Mouse (Mus musculus): ENCODE data around the gene Ulk4. TPM values are rescaled to one million over a fixed set of nuclear protein-coding genes. Genes with fewer than 3 reads are reported as not detected.

Ulk4 gene
- polyA plus RNA-seq, 1 experiment from 2014 or later: 149 TPM

DNA sequence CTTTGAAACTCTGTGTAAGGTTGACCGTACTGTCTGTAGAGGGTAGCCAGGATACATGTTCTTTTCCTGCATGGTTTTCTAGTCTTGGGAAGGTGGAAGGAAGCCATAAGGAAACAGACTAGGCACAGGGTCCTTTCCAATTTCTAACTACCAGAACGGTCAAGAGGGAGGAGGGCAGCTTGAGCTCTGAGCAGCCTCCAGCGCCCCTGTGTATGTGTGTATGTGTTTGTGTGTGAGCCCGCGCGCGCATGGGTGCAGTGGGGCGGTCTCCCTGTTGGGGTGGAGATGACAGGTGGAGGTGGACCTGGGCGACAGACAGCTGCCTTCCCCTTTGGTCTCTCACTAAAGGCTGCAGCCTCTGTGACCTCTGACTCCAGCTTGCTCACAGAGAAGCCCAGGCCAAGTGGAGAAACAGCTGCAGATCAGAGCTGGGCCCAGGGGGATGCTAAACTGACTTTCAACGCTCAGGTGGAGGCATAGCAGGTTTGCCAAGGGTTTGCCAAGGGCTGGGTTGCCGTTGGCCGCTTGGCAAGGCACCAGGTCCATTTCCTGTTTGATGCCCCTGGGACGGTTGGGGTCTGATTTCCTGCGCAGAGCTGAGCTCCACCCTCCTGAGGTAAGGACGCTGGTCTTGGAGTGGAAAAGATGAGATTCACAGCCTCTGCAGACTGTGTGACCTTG lies 21.6 kb upstream of the Ulk4 start:
- H3K9me3 ChIP-seq: no peaks in the 10 kb centered on the region
- 22% methylated on average over 15 of the region's 15 CpGs for WGBS
- 0 out of 2 replicates have a peak, but pooled peaks cover 4% of the 10 kb centered on the region for H3K27me3 ChIP-seq
- peaks cover 42% of the 10 kb centered on the region for H3K4me1 ChIP-seq
- peak overlapping the region; percentile 72 for H3K4me3 ChIP-seq
- no peak for ATAC-seq (ENCODE audit: borderline replicate concordance, extremely low read depth, low FRiP score, low TSS enrichment)
- H3K9ac ChIP-seq: peak overlapping the region; percentile 86
- H3K4me2 ChIP-seq: peak overlapping the region; percentile 96
- H3K36me3 ChIP-seq: no peaks in the 10 kb centered on the region
- peak overlapping the region; percentile 62 for H3K27ac ChIP-seq

DNA sequence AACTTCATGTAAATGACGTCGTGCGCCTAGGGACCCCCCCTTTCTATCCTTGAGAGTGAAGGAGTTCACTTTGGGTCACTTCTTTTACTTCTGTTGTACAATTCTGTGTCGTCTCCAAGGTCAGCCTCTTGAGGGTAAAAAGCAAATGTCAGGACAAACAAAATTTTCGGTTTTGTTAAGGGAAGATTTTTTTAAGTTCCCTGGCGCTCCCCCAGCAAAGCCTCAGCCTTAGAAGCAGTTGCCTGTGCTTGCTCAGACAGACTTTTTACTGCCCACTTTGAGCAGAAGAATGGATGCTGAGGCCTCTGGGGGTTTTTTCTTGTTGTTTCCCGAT lies 21.0 kb upstream of the Ulk4 start:
- peak overlapping the region; percentile 96 for H3K4me2 ChIP-seq
- no peak for ATAC-seq (ENCODE audit: borderline replicate concordance, extremely low read depth, low FRiP score, low TSS enrichment)

DNA sequence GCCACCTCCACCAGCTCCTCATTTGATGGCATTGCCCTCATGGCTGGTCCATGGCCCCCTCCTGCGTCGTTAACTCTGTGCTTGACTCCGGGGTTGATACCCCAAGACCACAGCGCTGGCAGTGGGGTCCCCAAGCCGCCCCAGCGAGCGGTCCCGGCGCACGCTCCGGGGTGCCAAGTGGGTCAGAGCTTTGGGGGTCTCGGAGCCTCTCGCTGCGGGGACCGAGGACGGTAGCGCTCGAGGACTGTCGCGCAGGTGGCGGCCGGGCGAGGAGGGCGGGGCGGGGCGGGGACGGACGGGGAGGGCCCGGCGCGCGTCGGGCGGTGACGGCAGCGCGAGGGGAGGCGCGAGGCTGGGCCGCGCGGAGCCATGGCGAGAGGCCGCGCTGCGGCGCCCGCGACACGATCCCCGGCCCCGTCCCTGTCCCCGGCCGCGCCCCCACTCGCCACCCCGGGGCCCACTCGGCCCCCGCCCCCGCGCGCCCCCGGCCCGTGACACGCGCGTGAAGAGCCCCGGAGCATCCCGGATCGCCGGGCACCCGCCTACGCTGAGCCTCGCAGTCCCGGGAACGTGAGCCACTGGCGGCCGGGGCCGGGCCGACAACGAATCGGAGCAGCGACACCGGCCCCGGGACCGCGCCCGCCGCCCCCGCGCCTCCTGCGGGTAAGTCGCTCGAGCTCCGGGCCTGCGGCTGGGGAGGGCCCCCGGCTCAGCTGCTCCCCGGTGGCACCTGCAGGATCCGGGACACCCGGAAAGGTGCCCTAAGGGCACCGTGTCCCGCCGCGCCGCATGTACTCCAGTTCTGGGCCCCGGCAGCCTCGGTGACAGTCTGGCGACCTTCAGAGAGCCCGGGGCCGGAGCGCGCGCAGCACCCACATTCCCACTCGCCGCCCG lies 20.4 kb upstream of the Ulk4 start, which contains the start of gene Trak1:
TSS of gene Trak1 (plus strand) at position 332 of the 894 bp plus-strand sequence.
- Histone ChIP-seq H3K9me3 (no peaks in the 10 kb centered on the region), H3K4me3 (peak within 1 kb of the TSS; percentile 72), H3K4me2 (peak within 1 kb of the TSS; percentile 96), H3K27ac (peak within 1 kb of the TSS; percentile 62), H3K27me3 (0 out of 2 replicates have a peak, but pooled peaks cover 4% of the 10 kb centered on the region), H3K4me1 (peaks cover 37% of the 10 kb centered on the region), H3K9ac (peak within 1 kb of the TSS; percentile 86), H3K36me3 (no peaks in the 10 kb centered on the region)
- peak; percentile 90 for ATAC-seq (ENCODE audit: borderline replicate concordance, extremely low read depth, low FRiP score, low TSS enrichment)
- under 1% methylated on average over 72 of the region's 116 CpGs for WGBS

More for the DNA sequence above, 21.0 kb upstream of the Ulk4 start:
- WGBS: 2% methylated on average over 7 of the region's 7 CpGs
- Histone ChIP-seq H3K9me3 (no peaks in the 10 kb centered on the region), H3K9ac (peak overlapping the region; percentile 86), H3K27ac (peak overlapping the region; percentile 62), H3K4me1 (peaks cover 37% of the 10 kb centered on the region), H3K36me3 (no peaks in the 10 kb centered on the region), H3K4me3 (peak overlapping the region; percentile 72), H3K27me3 (0 out of 2 replicates have a peak, but pooled peaks cover 4% of the 10 kb centered on the region)

DNA sequence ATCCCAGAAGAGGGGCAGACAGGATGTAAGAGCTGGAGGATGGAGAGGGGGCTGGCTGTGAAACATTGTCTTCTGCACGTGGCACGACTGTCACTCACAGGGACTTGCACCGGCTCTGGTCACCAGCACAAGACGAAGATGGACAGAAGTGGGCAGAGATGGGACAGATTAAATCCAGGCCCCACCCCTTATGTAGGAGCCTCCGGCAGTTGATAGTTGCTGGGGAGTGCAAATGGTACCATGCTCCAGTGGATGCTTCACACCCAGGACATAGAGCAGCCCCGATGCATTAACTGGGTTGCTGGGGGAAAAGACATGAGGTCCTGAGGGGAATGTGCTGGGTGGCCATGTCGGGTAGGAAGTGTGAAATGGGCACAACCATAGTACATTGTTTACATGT lies 18.2 kb upstream of the Ulk4 start:
- Histone ChIP-seq H3K4me3 (no peak overlapping the region), H3K9ac (no peak overlapping the region), H3K4me1 (peaks cover 26% of the 10 kb centered on the region), H3K27me3 (0 out of 2 replicates have a peak, but pooled peaks cover 4% of the 10 kb centered on the region), H3K4me2 (no peak overlapping the region), H3K27ac (no peak overlapping the region), H3K9me3 (no peaks in the 10 kb centered on the region), H3K36me3 (no peaks in the 10 kb centered on the region)
- no peak for ATAC-seq (ENCODE audit: borderline replicate concordance, extremely low read depth, low FRiP score, low TSS enrichment)
- 67% methylated on average over 7 of the region's 7 CpGs for WGBS

DNA sequence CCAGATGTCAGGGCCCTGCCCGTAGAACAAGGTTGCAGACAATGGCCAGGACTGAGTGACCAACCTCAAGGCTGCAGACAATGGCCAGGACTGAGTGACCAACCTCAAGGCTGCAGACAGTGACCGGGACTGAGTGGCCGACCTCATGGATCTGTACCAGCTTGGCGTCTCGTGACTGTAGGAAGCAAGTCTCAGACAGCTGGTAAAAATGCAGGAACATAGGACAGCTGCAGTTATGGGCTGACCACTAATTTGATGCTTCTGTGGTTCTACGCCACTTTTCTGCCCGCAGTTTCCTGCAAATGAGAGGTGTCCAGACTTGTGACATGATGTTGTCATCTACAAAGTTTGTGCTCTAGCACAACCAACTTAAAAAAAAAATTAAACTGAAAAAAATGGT lies 16.2 kb upstream of the Ulk4 start:
- no peaks in the 10 kb centered on the region for H3K9me3 ChIP-seq
- H3K27me3 ChIP-seq: 0 out of 2 replicates have a peak, but pooled peaks cover 4% of the 10 kb centered on the region
- H3K4me1 ChIP-seq: peaks cover 6% of the 10 kb centered on the region
- H3K9ac ChIP-seq: no peak overlapping the region
- ATAC-seq (ENCODE audit: borderline replicate concordance, extremely low read depth, low FRiP score, low TSS enrichment): no peak
- H3K36me3 ChIP-seq: no peaks in the 10 kb centered on the region
- no peak overlapping the region for H3K27ac ChIP-seq
- no peak overlapping the region for H3K4me3 ChIP-seq
- H3K4me2 ChIP-seq: no peak overlapping the region
- 69% methylated on average over 7 of the region's 7 CpGs for WGBS

DNA sequence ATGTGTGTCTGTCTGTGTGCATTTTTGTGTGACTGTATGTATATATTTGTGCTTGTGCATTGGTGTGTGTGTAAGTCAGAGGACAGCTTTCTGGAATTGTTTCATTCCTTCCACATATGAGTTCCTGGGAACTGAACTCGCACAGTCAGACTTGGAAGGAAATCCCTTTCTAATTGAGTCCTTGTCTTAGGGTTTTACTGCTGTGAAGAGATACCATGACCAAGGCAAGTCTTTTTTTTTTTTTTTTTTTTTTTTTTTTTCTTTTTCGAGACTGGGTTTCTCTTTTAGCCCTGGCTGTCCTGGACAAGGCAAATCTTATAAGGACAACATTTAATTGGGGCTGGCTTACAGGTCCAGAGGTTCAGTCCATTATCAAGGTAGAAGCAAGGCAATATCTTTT lies 14.3 kb upstream of the Ulk4 start:
- Histone ChIP-seq H3K27ac (no peak overlapping the region), H3K36me3 (no peaks in the 10 kb centered on the region), H3K4me3 (no peak overlapping the region), H3K4me2 (no peak overlapping the region), H3K9ac (no peak overlapping the region), H3K27me3 (no peaks in the 10 kb centered on the region), H3K9me3 (no peaks in the 10 kb centered on the region), H3K4me1 (no peaks in the 10 kb centered on the region)
- ATAC-seq (ENCODE audit: borderline replicate concordance, extremely low read depth, low FRiP score, low TSS enrichment): no peak
- 80% methylated on average over 2 of the region's 2 CpGs for WGBS

DNA sequence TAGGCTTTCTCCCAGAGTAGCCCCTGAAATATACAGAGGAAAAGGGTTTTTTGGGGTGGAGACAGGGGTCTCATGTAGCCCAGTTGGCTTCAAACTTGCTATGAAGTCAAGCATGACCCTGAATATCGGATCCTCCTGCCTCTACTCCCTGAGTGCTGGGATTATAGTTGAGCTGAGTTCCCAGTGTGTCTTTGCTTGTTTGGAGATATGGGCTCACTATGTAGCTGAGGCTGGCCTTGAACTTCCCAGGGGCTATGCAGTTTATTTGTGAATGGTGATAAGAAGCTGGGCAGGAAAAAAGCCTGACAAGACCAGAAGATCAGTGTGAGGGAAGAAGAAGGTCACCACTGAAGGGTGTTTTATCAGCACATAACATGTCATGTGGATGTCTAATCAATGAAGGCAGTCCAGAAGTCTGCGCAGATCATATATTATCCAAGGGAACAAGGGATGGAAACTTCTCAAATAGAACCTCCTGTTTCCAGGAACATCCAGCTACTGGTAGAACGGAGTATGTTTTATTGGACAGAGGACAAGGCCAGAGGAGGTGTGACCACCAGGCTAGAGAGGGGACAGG lies 9.4 kb upstream of the Ulk4 start:
- Histone ChIP-seq H3K4me2 (peak overlapping the region; percentile 55), H3K27ac (no peak overlapping the region), H3K27me3 (no peaks in the 10 kb centered on the region), H3K4me3 (peak overlapping the region; percentile 47), H3K4me1 (peaks cover 3% of the 10 kb centered on the region; the same call in 1 of the 2 replicates), H3K9me3 (no peaks in the 10 kb centered on the region), H3K9ac (peak overlapping the region; percentile 26; the same call in 1 of the 2 replicates), H3K36me3 (no peaks in the 10 kb centered on the region)
- 80% methylated on average over 3 of the region's 3 CpGs for WGBS
- peak; percentile 20; the same call in 1 of the 2 replicates for ATAC-seq (ENCODE audit: borderline replicate concordance, extremely low read depth, low FRiP score, low TSS enrichment)

DNA sequence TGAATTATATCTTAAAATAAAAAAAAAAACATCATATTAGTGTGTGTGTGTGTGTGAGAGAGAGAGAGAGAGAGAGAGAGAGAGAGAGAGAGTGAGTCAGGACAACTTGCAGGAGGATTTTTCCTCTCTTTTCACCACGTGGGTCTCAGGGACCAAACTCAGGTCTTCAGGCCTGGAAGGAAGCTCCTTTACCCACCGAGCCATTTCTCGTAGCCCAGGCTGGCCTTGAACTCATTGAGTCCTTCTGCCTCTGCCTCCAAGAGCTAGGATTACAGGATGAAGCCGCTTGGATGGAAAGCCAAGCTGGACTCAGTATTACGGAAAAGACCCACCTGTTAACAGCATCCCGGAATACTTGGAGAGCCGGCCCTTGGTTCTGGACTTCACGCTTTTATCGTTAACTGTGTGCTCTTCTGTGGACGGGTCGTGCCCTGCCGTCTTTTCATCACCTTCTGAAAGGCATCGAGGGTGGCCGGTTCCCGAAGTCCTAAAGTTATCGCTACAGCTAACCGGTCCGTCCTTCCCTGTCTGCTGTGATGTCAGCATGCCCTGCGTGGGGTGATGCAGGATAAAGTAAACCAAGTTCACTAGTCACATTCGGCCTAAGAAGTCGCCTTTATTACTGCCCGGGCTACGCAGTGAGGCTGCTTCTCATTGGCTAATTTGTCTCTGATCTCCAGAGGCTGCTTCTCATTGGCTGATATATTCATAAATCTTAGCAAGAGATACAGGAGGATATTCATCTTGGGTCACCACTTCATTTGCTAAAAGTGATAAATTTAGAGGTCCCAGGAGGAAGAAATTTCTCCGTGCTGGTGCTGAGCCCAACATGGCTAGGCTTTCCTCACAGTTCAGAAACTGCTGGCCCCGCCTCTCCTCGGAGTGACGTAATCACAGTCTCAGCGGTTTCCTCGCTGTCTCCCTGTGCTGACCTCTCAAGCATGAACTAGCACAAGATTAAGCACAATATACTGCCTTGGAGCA lies 8.6 kb upstream of the Ulk4 start:
- peak overlapping the region; percentile 27; the same call in 1 of the 2 replicates for H3K27ac ChIP-seq
- no peaks in the 10 kb centered on the region for H3K9me3 ChIP-seq
- peak overlapping the region; percentile 26 for H3K9ac ChIP-seq
- 17% methylated on average over 29 of the region's 29 CpGs for WGBS
- peak overlapping the region; percentile 47 for H3K4me3 ChIP-seq
- H3K4me1 ChIP-seq: peaks cover 3% of the 10 kb centered on the region; the same call in 1 of the 2 replicates
- ATAC-seq (ENCODE audit: borderline replicate concordance, extremely low read depth, low FRiP score, low TSS enrichment): peak; percentile 91
- H3K27me3 ChIP-seq: no peaks in the 10 kb centered on the region
- H3K4me2 ChIP-seq: peak overlapping the region; percentile 55
- no peaks in the 10 kb centered on the region for H3K36me3 ChIP-seq

DNA sequence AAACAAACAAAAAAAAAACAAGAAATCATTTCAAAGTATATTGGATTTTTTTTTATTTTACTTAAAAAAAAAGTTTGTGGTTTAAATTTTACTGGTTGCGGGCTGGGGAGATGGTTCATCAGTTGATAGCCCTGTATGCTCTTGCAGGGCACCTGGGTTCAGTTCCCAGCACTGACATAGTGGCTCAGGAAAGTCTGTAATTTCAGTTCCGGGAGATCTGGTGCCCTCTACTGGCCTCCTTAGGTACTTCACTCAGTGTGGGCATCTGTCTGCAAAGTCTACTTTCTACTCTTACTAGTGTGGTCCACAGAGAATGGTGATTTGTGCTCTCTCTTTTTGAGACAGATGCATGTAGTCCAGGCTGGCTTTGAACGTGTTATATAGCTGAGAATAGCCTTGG lies 7.4 kb upstream of the Ulk4 start:
- Histone ChIP-seq H3K4me1 (peaks cover 3% of the 10 kb centered on the region; the same call in 1 of the 2 replicates), H3K4me2 (no peak overlapping the region), H3K9ac (no peak overlapping the region), H3K4me3 (no peak overlapping the region), H3K27ac (no peak overlapping the region), H3K36me3 (no peaks in the 10 kb centered on the region), H3K27me3 (no peaks in the 10 kb centered on the region), H3K9me3 (no peaks in the 10 kb centered on the region)
- ATAC-seq (ENCODE audit: borderline replicate concordance, extremely low read depth, low FRiP score, low TSS enrichment): no peak
- 86% methylated on average over 3 of the region's 3 CpGs for WGBS

DNA sequence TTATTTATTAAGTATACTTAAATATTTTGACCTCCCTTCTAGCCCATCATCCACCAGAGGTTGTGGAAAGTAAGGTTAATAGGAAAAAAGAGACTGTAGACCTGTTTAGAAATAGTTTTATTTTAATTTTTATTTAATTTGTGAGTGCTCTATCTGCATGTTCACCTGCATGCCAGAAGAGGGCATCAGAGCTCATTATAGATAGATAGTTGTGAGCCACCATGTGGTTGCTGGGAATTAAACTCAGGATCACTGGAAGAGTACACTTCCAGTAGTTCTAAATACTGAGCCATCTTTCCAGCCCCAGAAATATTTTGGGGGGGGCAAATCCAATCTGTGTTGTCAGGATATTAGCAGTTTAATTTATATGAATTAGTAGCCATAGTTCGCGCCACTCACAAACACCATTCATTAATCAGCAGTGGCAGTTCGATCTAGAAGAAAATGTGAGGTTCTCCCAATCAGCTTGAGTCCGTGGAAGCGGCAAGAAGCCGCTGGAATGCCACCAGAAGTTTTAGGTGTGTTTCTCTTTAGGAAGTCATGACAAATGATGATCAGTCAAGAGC lies 6.7 kb upstream of the Ulk4 start:
- no peak for ATAC-seq (ENCODE audit: borderline replicate concordance, extremely low read depth, low FRiP score, low TSS enrichment)
- H3K9ac ChIP-seq: no peak overlapping the region
- peaks cover 3% of the 10 kb centered on the region; the same call in 1 of the 2 replicates for H3K4me1 ChIP-seq
- H3K27ac ChIP-seq: no peak overlapping the region
- no peaks in the 10 kb centered on the region for H3K9me3 ChIP-seq
- H3K27me3 ChIP-seq: no peaks in the 10 kb centered on the region
- no peaks in the 10 kb centered on the region for H3K36me3 ChIP-seq
- no peak overlapping the region for H3K4me2 ChIP-seq
- H3K4me3 ChIP-seq: no peak overlapping the region
- 95% methylated on average over 6 of the region's 6 CpGs for WGBS
